In the genomic region with DNA sequence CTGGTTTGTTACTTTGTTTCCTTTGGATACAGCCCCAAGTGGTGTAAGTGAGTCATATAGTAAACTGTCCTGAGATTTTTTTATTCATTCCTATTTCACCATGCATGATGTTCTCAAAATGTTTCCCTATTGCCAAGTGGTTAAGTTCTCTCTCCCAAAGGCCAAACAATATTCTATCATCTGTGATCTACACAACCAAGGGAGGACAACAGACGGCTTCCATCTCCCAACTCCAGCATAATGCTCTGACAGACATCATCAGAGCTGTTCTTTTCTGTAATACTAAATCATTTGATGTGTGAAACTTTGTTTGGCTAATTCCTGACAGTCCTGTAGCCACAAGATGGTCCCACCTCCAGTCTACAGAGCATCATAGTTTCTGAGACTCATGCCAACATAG, we compare ENCODE assay signal across 24 mouse cellular contexts.
"Had no signal": no experiment of that assay in that cellular context is flagged by ENCODE, and none has a peak within 500 bp of the region (broad histone marks: within the 10 kb centered on the region; RNA-seq: fewer than 3 reads in every experiment).

No protein-coding gene starts in this region.

- H3K4me3 ChIP-seq: heart, adult 2 months; hindbrain, embryonic 10.5 days; hindbrain, embryonic 12.5 days; intestine, embryonic 15.5 days; layer of hippocampus, adult 2 months; left cerebral cortex, adult 2 months; limb, embryonic 10.5 days; limb, embryonic 12.5 days had no signal

- ATAC-seq: forebrain, postnatal 0 days; hindbrain, embryonic 16.5 days; inflammation-experienced regulatory T-cells, adult 6 months; intestine, embryonic 15.5 days; intestine, postnatal 0 days had no signal

- H3K4me1 ChIP-seq: intestine, embryonic 15.5 days had no signal

- H3K9ac ChIP-seq: forebrain, postnatal 0 days; hindbrain, embryonic 12.5 days; hindbrain, embryonic 14.5 days; intestine, embryonic 15.5 days; limb, embryonic 12.5 days had no signal

- H3K4me2 ChIP-seq: heart, embryonic 11.5 days; hindbrain, embryonic 12.5 days; hindbrain, embryonic 14.5 days; intestine, embryonic 15.5 days; limb, embryonic 12.5 days had no signal

- H3K9me3 ChIP-seq: hindbrain, embryonic 10.5 days; hindbrain, embryonic 12.5 days; intestine, embryonic 15.5 days; limb, embryonic 10.5 days; limb, embryonic 12.5 days had no signal

- H3K36me3 ChIP-seq: hindbrain, embryonic 10.5 days; hindbrain, embryonic 12.5 days; intestine, embryonic 15.5 days; limb, embryonic 10.5 days; limb, embryonic 12.5 days had no signal

- H3K27ac ChIP-seq: heart, adult 2 months; hindbrain, embryonic 10.5 days; hindbrain, embryonic 12.5 days; hindbrain, embryonic 14.5 days; intestine, embryonic 15.5 days; layer of hippocampus, adult 2 months; left cerebral cortex, adult 2 months; limb, embryonic 10.5 days; limb, embryonic 12.5 days had no signal

- H3K27me3 ChIP-seq: hindbrain, embryonic 12.5 days; intestine, embryonic 15.5 days had no signal

- DNase-seq: forebrain, postnatal 0 days; gastrocnemius, postnatal 14 days; gastrocnemius, postnatal 36 days; heart, adult 2 months; heart, postnatal 10 days; heart, postnatal 4 days; kidney, adult 18-20 months; kidney, adult 8-10 months; kidney, postnatal 10 days; kidney, postnatal 25 days; kidney, postnatal 4 days; liver had no signal
